Mouse (Mus musculus) stomach, adult 2 months (tissue): ENCODE measurements around the gene Arhgap24. TPM values are rescaled to one million over a fixed set of nuclear protein-coding genes. Genes with fewer than 3 reads are reported as not detected.

Experiments
- polyA plus RNA-seq: library from polyadenylated mRNA; depleted of rRNA; stranded (reverse); fragments of >200 nt; gene quantifications from 2 replicates; pipeline ENCODE4 v1.2.3, GENCODE M21; 2012; rRNA removed

Arhgap24 gene
- 4.8 and 5.1 TPM in 2 replicates for polyA plus RNA-seq

GRCm38 (mm10) chr5:102481215-102482211 is at the start of gene Arhgap24:
Gene Arhgap24, plus strand, starts transcription at chr5:102481391.

